Mouse (Mus musculus): ENCODE results near the gene Golph3. TPM values are rescaled to one million over a fixed set of nuclear protein-coding genes. Genes with fewer than 3 reads are reported as not detected.

Golph3 gene
- polyA plus RNA-seq, 1 experiment from 2014 or later = 93.0 TPM

- Histone ChIP-seq H3K4me1 (replicated peaks; ENCODE audit: control insufficient read depth, insufficient read depth, low read length) (peaks cover 44% of the 10 kb centered on the region), H3K27me3 (replicated peaks; ENCODE audit: control insufficient read depth, insufficient read depth, low read length) (no peaks in the 10 kb centered on the region), H3K4me3 (ENCODE audit: low read depth, low read length) (no peak overlapping the region), H3K4me2 (no peak overlapping the region), H3K9me3 (ENCODE audit: control insufficient read depth, low read length) (no peaks in the 10 kb centered on the region), H3K36me3 (ENCODE audit: control insufficient read depth, insufficient read depth, low read length) (peaks cover 4% of the 10 kb centered on the region; the same call in 1 of the 2 replicates), H3K27ac (ENCODE audit: low read depth, low read length) (no peak overlapping the region; the same call in none of the 2 replicates), H3K9ac (ENCODE audit: low read depth, low read length) (no peak overlapping the region)
- no peak for ATAC-seq (replicated peaks; ENCODE audit: low FRiP score)
- 60% methylated on average over 3 of the region's 3 CpGs for WGBS
- no peak for DNase-seq (ENCODE audit: low spot score)
These were observed 16.5 kb downstream of the Golph3 start for GRCm38 (mm10) chr15:12337779-12338137.

GRCm38 (mm10) chr15:12340536-12341400 is 19.5 kb downstream of the Golph3 start:
- H3K4me3 ChIP-seq (ENCODE audit: low read depth, low read length) = no peak overlapping the region
- peaks cover 12% of the 10 kb centered on the region for H3K36me3 ChIP-seq (ENCODE audit: control insufficient read depth, insufficient read depth, low read length)
- H3K4me1 ChIP-seq (replicated peaks; ENCODE audit: control insufficient read depth, insufficient read depth, low read length) = peaks cover 38% of the 10 kb centered on the region
- WGBS = 51% methylated on average over 5 of the region's 5 CpGs
- no peaks in the 10 kb centered on the region for H3K9me3 ChIP-seq (ENCODE audit: control insufficient read depth, low read length)
- no peaks in the 10 kb centered on the region for H3K27me3 ChIP-seq (replicated peaks; ENCODE audit: control insufficient read depth, insufficient read depth, low read length)
- ATAC-seq (replicated peaks; ENCODE audit: low FRiP score) (peak; percentile 80), DNase-seq (ENCODE audit: low spot score) (no peak)
- H3K4me2 ChIP-seq = peak overlapping the region; percentile 62
- H3K9ac ChIP-seq (ENCODE audit: low read depth, low read length) = peak overlapping the region; percentile 27; the same call in 1 of the 2 replicates
- H3K27ac ChIP-seq (ENCODE audit: low read depth, low read length) = peak overlapping the region; percentile 95

- peak overlapping the region; percentile 27; the same call in 1 of the 2 replicates for H3K9ac ChIP-seq (ENCODE audit: low read depth, low read length)
- 38% methylated on average over 4 of the region's 4 CpGs for WGBS
- H3K27ac ChIP-seq (ENCODE audit: low read depth, low read length) = peak overlapping the region; percentile 95
- no peak overlapping the region for H3K4me3 ChIP-seq (ENCODE audit: low read depth, low read length)
- H3K4me1 ChIP-seq (replicated peaks; ENCODE audit: control insufficient read depth, insufficient read depth, low read length) = peaks cover 32% of the 10 kb centered on the region
- ATAC-seq (replicated peaks; ENCODE audit: low FRiP score) = peak; percentile 75
- DNase-seq (ENCODE audit: low spot score) = no peak
- H3K27me3 ChIP-seq (replicated peaks; ENCODE audit: control insufficient read depth, insufficient read depth, low read length) = no peaks in the 10 kb centered on the region
- peaks cover 14% of the 10 kb centered on the region for H3K36me3 ChIP-seq (ENCODE audit: control insufficient read depth, insufficient read depth, low read length)
- peak overlapping the region; percentile 62 for H3K4me2 ChIP-seq
- H3K9me3 ChIP-seq (ENCODE audit: control insufficient read depth, low read length) = no peaks in the 10 kb centered on the region
These were observed 20.1 kb downstream of the Golph3 start for GRCm38 (mm10) chr15:12341401-12341758.

GRCm38 (mm10) chr15:12346916-12347315 is 25.7 kb downstream of the Golph3 start:
- H3K9ac ChIP-seq (ENCODE audit: low read depth, low read length) = no peak overlapping the region
- ATAC-seq (replicated peaks; ENCODE audit: low FRiP score) = no peak
- peaks cover 3% of the 10 kb centered on the region; the same call in 1 of the 2 replicates for H3K4me1 ChIP-seq (replicated peaks; ENCODE audit: control insufficient read depth, insufficient read depth, low read length)
- H3K4me3 ChIP-seq (ENCODE audit: low read depth, low read length) = no peak overlapping the region
- no peaks in the 10 kb centered on the region for H3K27me3 ChIP-seq (replicated peaks; ENCODE audit: control insufficient read depth, insufficient read depth, low read length)
- no peak for DNase-seq (ENCODE audit: low spot score)
- no peak overlapping the region for H3K4me2 ChIP-seq
- peaks cover 29% of the 10 kb centered on the region for H3K36me3 ChIP-seq (ENCODE audit: control insufficient read depth, insufficient read depth, low read length)
- 95% methylated on average over 3 of the region's 3 CpGs for WGBS
- H3K27ac ChIP-seq (ENCODE audit: low read depth, low read length) = no peak overlapping the region
- H3K9me3 ChIP-seq (ENCODE audit: control insufficient read depth, low read length) = no peaks in the 10 kb centered on the region

- Histone ChIP-seq H3K9me3 (ENCODE audit: control insufficient read depth, low read length) (no peaks in the 10 kb centered on the region), H3K4me1 (replicated peaks; ENCODE audit: control insufficient read depth, insufficient read depth, low read length) (no peaks in the 10 kb centered on the region), H3K4me3 (ENCODE audit: low read depth, low read length) (no peak overlapping the region), H3K27me3 (replicated peaks; ENCODE audit: control insufficient read depth, insufficient read depth, low read length) (no peaks in the 10 kb centered on the region), H3K27ac (ENCODE audit: low read depth, low read length) (no peak overlapping the region), H3K4me2 (no peak overlapping the region), H3K36me3 (ENCODE audit: control insufficient read depth, insufficient read depth, low read length) (peaks cover 27% of the 10 kb centered on the region), H3K9ac (ENCODE audit: low read depth, low read length) (no peak overlapping the region)
- 82% methylated on average over 3 of the region's 3 CpGs for WGBS
- ATAC-seq (replicated peaks; ENCODE audit: low FRiP score) (no peak), DNase-seq (ENCODE audit: low spot score) (no peak)
These were observed 27.7 kb downstream of the Golph3 start for GRCm38 (mm10) chr15:12348950-12349349.

- H3K9ac ChIP-seq (ENCODE audit: low read depth, low read length) = no peak overlapping the region
- H3K27me3 ChIP-seq (replicated peaks; ENCODE audit: control insufficient read depth, insufficient read depth, low read length) = no peaks in the 10 kb centered on the region
- H3K4me1 ChIP-seq (replicated peaks; ENCODE audit: control insufficient read depth, insufficient read depth, low read length) = no peaks in the 10 kb centered on the region
- H3K27ac ChIP-seq (ENCODE audit: low read depth, low read length) = no peak overlapping the region
- no peak overlapping the region for H3K4me2 ChIP-seq
- 90% methylated on average over 5 of the region's 5 CpGs for WGBS
- peaks cover 31% of the 10 kb centered on the region for H3K36me3 ChIP-seq (ENCODE audit: control insufficient read depth, insufficient read depth, low read length)
- no peak overlapping the region for H3K4me3 ChIP-seq (ENCODE audit: low read depth, low read length)
- ATAC-seq (replicated peaks; ENCODE audit: low FRiP score) (no peak), DNase-seq (ENCODE audit: low spot score) (no peak)
- no peaks in the 10 kb centered on the region for H3K9me3 ChIP-seq (ENCODE audit: control insufficient read depth, low read length)
These were observed 28.6 kb downstream of the Golph3 start for GRCm38 (mm10) chr15:12349840-12350239.

- Histone ChIP-seq H3K9me3 (ENCODE audit: control insufficient read depth, low read length) (no peaks in the 10 kb centered on the region), H3K4me1 (replicated peaks; ENCODE audit: control insufficient read depth, insufficient read depth, low read length) (no peaks in the 10 kb centered on the region), H3K4me2 (no peak overlapping the region), H3K27me3 (replicated peaks; ENCODE audit: control insufficient read depth, insufficient read depth, low read length) (no peaks in the 10 kb centered on the region), H3K9ac (ENCODE audit: low read depth, low read length) (no peak overlapping the region), H3K4me3 (ENCODE audit: low read depth, low read length) (no peak overlapping the region), H3K27ac (ENCODE audit: low read depth, low read length) (no peak overlapping the region), H3K36me3 (ENCODE audit: control insufficient read depth, insufficient read depth, low read length) (peaks cover 29% of the 10 kb centered on the region)
- DNase-seq (ENCODE audit: low spot score) = no peak
- WGBS = 95% methylated on average over 7 of the region's 7 CpGs
- ATAC-seq (replicated peaks; ENCODE audit: low FRiP score) = no peak
These were observed 30.2 kb downstream of the Golph3 start for GRCm38 (mm10) chr15:12351470-12351869.

- ATAC-seq (replicated peaks; ENCODE audit: low FRiP score) (no peak), DNase-seq (ENCODE audit: low spot score) (no peak)
- Histone ChIP-seq H3K27ac (ENCODE audit: low read depth, low read length) (no peak overlapping the region), H3K27me3 (replicated peaks; ENCODE audit: control insufficient read depth, insufficient read depth, low read length) (no peaks in the 10 kb centered on the region), H3K4me3 (ENCODE audit: low read depth, low read length) (no peak overlapping the region), H3K9me3 (ENCODE audit: control insufficient read depth, low read length) (no peaks in the 10 kb centered on the region), H3K4me1 (replicated peaks; ENCODE audit: control insufficient read depth, insufficient read depth, low read length) (no peaks in the 10 kb centered on the region), H3K9ac (ENCODE audit: low read depth, low read length) (no peak overlapping the region), H3K4me2 (no peak overlapping the region), H3K36me3 (ENCODE audit: control insufficient read depth, insufficient read depth, low read length) (peaks cover 25% of the 10 kb centered on the region)
- 94% methylated on average over 2 of the region's 2 CpGs for WGBS
These were observed 33.1 kb downstream of the Golph3 start for GRCm38 (mm10) chr15:12354281-12354810.

GRCm38 (mm10) chr15:12355261-12355660 is 34.0 kb downstream of the Golph3 start:
- 92% methylated on average over 6 of the region's 6 CpGs for WGBS
- peaks cover 17% of the 10 kb centered on the region for H3K36me3 ChIP-seq (ENCODE audit: control insufficient read depth, insufficient read depth, low read length)

More at GRCm38 (mm10) chr15:12355261-12355660, 34.0 kb downstream of the Golph3 start:
- Histone ChIP-seq H3K27me3 (replicated peaks; ENCODE audit: control insufficient read depth, insufficient read depth, low read length) (no peaks in the 10 kb centered on the region), H3K27ac (ENCODE audit: low read depth, low read length) (no peak overlapping the region), H3K9ac (ENCODE audit: low read depth, low read length) (no peak overlapping the region), H3K9me3 (ENCODE audit: control insufficient read depth, low read length) (no peaks in the 10 kb centered on the region), H3K4me3 (ENCODE audit: low read depth, low read length) (no peak overlapping the region), H3K4me1 (replicated peaks; ENCODE audit: control insufficient read depth, insufficient read depth, low read length) (no peaks in the 10 kb centered on the region), H3K4me2 (no peak overlapping the region)
- DNase-seq (ENCODE audit: low spot score) (no peak), ATAC-seq (replicated peaks; ENCODE audit: low FRiP score) (no peak)

Data from liver, embryonic 11.5 days (tissue).